Mouse (Mus musculus) 3T3-L1 (cell line): Measurements from ENCODE around the gene Wwtr1.

Experiments
- DNase-seq: peaks from one replicate; pipeline ENCODE4 v3.0.0-alpha.2; 2015; ENCODE audit warnings: low read depth, low spot score

Gene Wwtr1

DNA sequence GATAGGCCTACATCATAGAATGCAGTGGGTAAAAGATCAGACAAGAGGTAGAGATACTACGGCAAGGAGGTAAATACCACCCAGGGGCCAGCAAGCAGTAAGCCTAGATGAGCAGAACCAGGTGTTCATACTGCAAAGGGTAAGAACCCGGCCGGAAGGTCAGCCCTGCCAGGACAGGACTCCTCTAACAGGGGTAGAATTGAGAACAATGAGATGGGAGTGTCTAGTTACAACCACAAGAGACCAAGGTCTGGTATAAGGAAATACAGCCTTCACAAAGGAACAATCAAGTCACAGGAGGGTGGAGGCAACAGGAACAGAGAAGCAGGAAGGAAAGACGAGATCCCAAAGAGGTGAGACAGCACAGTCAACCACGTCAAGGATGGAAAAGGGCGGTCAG, 16.9 kb downstream of the Wwtr1 start:
- DNase-seq = no peak

DNA sequence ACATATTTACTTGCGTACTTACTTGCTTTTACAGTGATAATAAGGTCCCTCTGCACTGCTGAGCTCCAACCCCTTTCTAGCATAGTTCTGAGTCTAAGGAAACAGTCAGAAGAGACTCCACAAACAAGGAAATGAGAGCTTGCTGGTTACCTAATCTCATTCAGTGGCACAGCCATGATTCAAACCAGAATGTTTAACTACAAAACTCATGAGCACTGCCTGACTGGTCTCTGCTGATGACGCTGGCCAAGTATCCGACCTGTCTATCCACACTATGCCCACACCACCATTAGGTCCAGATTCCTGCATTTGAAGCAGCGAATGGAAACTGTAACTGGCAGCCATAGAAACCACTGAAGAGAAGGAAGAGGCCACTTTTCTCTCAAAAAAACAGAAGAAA, 18.3 kb downstream of the Wwtr1 start:
- DNase-seq = no peak

DNA sequence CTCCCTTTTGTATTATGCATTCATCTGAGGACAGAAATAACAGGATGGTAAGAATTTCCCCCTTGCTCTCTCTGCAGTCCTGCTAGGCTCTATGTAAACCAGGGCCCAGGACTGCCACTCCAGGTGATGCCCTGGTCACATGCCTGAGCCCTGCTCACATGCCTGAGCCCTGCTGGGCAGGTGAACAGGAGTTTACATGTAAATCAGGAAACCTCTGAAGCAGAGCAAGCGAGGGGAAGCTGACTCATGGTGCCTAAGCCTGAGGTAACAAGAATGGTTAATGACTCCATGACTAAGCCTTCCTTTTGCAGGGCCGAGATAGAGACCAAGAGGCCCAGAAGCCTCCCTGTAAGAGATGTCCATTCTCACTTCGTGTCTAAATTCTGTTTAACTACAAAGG, 20.1 kb downstream of the Wwtr1 start:
- peak; percentile 78 for DNase-seq

DNA sequence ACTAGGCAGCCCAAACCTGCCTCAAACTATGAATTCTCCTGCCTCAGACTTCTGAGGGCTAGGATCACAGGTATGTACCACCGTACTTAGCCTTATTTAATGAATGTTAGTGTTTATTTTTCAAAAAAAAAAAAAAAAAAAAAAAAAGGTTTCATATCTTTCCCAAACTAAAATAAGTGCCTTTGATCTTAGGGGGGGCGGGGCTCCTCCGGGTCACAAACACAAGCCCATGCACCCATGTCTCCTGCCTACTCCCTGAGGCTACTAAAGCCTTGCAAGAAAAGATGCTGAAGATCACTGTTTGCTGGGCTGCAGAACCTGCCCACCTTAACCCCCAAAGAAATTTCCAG, 20.8 kb downstream of the Wwtr1 start:
- DNase-seq = no peak

DNA sequence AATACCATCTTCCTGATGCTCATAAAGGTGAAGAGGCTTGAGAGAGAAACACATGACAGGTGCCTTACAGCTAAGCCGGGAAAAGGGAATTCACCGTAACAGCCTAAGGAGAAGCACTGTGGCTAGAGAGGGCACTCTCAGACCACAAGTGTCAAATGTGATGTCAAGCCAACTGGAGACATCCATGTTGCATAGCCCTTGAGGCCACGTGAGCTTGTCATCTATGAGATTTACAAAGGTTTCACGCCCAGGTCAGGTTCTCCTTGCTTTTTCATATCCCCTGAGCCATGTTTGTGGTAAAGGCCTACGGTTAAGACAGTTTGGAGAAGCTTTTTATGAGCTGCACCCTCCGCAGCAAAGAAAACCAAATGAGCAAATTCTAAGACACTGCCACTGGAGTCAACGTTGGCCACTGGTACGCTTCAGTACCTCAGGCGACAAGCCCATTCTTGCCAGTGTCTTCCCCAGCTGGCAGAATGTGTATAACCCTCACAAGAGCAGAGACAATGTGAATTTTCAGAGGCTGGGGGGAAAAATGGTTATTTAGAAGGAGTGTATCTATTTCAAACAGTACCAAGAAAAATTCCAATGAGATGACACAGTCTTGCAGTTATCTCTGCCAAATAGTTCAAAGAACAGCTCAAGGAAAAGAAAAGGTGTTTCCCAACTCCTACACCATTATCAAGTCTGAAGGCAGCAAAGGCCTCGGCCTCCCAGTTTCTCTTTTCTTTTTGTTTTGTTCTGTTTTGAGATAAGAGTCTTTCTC, 21.4 kb downstream of the Wwtr1 start:
- peak; percentile 64 for DNase-seq

DNA sequence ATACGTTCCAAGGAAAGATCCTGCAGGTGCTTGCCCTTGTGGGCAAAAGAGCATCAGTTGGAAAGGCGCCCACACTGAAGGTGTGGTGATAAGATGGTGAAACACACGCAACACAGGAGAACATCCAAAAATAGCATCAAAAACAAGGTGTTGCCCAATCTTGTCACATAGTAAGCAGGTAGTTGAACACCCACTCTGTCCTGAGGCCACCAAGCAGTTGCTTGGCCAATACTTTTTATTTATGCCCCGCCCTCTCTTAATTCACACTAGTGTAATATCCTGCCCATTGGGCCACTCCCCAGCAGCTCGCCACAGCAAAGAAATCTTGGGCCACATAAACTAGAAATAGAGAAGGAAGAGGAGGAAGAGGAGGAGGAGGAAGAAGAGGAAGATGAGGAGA, 22.6 kb downstream of the Wwtr1 start:
- DNase-seq = no peak

DNA sequence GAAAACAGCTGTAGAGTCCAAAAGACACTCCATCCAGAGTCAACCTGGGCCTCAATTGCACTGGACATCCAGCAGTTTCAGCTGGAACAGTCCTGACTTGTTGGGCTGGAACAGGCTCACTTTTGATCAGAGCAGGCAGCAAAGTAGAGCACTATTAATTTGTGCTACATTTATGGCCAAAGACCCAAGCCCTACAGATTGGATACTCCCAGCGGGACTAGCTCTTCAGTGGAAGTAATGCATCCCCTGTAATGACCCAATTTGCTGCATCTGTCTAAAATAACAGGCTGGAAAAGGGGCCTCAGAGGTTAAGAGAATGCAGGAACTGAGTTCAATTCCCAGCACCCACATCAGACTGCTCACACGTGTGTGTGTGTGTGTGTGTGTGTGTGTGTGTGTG, 24.5 kb downstream of the Wwtr1 start:
- DNase-seq = no peak

DNA sequence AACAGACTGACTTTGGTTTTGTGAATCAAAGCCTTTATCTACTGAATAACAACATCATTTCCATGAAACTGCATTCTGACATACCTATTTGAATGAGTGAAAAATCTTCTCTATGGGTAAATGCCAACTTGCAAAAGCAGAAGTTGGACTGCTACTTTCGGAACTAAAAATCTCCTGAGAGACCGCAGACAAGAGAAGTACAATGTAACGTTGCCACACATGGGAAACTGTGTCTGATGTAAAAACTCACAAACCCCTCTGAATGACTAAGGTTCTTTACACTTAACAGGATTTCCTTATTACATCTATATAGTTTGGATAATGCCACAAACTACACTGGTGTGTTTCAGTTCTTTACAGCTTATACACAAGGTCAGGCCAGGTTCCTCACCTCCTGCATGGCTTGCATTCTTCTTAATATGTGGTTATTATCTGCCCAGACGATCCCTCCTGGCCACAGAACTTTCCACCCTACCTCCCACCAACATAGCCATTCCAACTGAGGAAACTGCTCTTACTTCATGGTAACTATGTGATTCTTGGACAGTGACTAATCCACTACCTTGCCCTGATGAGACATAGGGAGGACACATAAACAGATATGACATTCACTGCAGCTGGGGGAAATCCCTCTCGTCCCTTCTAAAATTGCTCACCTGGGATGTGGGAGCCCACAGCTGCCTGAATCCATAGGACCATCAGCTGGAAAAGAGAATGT, 25.1 kb downstream of the Wwtr1 start:
- DNase-seq = peak; percentile 57

DNA sequence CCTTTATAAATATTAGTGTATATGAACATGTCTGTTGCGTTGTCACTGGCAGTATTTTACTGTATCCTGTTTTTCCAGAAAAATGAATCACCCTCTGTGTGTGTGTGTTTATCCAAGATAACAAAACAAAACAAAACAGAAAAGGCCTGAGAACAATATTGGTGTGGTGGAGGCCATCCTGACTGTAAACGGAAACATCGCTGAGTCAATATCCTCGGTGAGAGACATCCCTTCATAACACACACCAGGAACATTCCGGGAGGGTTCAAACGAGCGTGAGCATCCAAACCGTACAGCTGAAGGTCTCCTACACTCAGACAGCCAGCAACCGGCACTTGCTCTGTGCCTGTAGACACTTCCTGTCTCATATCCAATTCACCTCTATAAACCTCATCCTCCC, 31.6 kb downstream of the Wwtr1 start:
- DNase-seq = no peak

DNA sequence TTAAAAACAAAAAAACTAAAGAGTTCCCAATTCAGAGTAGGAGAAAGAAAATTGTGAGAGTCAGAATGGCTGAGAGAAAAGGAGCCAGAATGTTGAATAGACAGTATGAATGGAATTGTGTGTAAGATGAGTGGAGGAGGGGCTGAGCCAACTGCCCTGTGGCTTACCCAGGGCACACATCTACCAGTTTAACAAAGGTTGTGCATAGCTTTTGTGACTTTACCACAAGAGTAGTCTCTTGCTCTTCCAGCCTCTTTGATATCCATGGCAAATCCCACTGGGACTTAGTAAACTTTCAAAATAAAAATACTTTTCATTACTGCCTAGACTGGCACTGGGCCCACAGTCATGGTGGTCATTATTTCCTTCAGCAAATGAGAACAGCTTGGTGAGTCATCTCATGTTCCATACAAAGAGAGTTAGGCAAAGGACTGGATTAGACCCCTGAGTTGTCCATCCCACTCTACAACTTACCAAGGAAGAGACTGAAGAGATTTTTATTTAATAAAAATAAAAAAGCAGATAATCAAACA, 32.8 kb downstream of the Wwtr1 start:
- peak; percentile 61 for DNase-seq

DNA sequence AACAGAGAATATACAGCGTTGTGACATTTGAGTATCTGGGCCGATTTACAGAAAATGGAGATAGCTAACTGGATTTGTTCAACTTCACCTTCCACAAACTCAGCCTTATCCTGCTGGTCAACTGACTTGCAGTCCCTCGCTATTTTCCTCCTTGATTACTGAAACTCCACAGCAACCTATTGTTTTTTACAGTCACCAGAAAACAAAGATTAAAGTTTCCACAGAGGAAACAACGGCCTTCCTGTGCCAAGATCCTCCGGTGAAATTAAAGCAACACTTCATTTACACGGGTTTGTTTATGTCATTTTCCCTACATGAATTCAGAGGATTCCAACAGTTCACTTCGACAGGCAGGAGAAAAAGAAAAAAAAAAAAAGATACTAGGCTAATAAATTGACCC, 34.5 kb downstream of the Wwtr1 start:
- no peak for DNase-seq

DNA sequence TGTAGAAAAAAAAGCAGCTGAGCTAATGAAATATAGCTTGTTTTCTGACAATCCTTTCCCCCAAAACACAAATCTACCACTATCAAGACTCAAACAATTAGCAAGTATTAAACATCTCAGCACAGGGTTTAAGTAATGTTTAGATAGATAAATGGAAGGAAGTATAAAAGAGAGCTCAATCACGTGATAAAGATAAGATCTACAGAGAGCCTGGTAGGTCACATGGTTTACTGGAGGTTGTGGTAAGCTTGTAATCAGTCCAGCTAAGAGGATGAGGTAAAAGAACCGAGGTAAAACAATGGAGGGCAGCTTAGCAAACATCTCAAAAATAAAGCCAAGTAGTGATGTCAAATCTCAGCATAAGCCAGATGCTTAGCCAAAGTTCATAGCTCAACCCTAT, 35.2 kb downstream of the Wwtr1 start:
- DNase-seq = no peak

DNA sequence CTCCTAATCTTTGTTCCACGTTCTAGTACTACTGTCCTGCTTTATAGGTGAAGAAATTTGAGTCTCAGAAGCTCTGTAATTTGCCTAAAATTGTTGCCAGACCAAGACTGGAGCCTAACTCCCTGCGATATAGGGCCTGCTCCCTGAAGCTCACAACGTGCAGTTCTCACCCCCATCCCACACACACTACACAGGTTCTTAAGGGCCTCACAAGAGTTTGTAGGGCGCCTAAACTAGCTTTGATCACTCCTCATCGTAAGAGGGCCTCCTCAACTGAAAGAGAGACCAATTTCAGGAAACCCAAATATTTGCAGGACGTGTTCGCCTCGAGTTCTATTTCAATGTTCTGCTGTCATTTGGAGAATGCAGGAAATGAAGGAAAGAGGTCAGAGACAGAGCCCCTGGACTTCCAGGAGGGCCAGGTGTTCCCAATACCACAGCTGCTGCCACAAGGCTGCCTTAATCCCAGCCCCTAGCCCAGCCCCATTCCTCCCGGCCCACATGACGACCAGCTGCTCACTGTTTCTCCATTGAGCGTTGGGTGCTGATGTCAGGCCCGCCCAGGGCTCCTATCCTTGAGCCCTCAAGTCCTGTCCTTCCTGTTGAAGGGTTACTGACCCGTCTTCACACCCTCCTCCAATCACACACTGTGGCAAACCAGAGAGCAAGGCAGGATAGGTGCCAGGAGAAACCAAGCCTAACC, 40.1 kb downstream of the Wwtr1 start:
- no peak for DNase-seq

DNA sequence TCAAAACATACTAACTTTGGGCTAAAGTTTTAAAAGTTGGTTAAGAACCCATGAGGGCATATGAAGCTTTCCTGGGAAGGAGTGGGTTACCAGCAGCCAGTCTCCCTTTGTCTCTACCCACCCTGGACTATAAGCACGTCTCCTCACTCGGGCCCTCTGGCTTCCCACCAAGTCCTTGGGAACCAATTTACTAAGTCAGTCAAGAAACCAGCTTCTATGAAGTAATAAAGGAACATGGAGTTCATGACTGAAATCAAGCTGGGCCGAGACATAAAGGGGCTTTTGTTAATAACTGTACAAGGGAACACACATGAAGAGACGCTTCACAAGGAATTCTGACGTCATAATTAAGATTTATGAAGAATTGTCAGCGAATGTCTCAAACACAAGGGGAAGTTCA, 41.3 kb downstream of the Wwtr1 start:
- DNase-seq = no peak

DNA sequence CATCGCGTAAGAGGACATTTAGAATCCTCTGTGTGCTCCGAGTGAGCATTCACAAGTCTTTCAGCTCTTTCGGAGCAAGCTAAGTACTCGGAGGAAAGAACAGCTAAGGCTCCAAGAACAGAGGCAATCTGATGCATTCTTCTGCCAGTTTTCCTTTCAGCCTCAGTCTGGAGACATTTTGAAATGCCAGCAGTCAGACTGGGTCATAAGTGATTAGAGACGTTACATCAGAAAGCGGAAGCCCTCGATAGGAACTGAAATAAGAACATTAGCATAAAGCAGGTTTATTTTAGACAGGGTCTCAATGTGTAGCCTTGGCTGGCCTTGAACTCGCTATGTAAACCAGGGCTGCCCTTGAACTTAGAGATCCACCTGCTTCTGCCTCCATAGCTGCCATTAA, 41.8 kb downstream of the Wwtr1 start:
- no peak for DNase-seq

DNA sequence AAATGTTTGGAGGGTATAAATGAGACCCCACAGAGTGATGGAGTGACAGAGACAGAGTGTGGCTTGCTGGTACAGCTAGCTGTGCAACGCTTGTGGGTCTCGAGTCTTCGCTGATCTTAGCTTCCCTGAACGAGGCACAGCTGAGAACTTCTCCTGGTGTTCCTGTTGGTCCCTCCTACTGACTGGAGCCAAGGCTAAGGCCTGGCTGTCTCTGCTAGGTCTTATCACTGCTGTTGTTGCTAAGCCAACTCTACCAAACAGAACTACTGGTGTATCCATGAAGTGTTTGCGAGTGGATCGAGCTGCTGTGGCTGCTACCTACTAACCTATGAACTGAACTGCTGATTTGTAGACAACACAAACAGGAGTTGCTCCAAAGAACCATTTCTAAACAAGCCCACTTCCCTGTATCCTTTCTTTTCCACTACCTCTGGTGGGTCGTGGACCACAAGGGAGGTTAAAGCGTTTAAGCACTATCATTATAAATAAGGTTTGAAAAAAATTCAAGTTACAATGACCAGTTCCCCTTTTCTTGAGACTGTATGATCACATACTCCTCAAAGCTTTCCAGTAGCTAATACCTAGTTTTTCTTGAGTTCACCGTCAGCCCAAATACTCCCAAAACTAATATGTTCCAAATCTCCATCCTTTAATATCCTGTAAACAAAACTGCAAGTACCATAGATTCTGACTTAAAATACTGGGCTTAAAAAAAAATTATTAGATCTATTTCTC, 42.6 kb downstream of the Wwtr1 start:
- DNase-seq = no peak

DNA sequence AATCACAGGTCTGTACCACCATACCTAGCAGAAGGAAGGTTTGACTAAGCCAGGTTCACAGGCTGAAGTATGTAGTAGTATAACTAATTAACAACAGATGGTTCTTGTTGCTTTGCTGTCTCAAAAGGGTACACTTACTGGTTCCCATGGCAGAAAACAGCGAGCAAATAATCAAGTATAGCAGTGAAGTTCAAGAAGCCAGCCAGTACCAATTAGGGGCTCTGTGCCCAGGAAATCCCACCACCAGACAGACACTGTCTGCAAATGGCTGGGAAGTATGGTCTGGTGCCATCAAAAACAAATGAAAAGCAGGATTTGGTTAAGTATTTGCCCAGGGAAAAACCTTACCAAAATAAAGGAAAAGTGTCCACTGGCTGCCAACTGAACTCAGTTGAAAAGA, 44.9 kb downstream of the Wwtr1 start:
- DNase-seq = peak; percentile 17

DNA sequence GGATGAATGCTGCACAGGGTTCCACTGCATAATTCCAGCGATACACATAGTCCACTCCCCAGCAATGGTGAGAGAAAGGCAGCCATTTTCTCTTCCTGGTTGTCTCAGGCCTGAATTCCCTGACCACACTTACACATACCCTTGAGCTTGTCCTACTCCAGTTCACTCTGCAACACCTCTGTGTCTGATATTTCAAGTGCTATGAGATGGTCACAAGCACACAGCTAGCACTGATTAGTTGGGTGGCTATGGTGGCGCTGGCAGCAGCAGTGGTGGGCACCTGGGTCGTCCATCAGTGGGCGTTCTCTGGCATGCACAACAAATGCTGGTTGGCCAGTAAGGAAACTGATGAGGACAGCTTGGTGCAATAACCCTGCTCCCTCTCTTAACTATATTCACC, 45.5 kb downstream of the Wwtr1 start:
- no peak for DNase-seq

DNA sequence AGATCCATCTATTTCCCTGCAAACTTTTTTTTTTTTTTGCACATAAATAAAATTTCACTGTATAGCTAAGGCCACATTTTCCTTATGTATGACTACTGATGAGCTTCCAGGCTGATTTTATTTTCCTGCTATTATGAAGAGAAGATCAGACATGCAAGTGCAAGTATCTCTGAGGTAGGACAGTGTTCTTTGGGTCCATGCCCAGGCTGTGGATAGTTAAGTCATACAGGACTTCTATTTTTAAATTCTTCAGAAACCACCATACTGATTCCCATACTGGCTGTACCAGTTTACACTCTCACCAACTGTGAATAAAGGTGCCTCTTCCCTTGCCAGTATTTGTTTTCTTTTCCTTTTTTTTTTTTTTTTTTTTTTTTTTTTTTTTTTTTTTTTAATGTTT, 48.6 kb downstream of the Wwtr1 start:
- peak; percentile 61 for DNase-seq

DNA sequence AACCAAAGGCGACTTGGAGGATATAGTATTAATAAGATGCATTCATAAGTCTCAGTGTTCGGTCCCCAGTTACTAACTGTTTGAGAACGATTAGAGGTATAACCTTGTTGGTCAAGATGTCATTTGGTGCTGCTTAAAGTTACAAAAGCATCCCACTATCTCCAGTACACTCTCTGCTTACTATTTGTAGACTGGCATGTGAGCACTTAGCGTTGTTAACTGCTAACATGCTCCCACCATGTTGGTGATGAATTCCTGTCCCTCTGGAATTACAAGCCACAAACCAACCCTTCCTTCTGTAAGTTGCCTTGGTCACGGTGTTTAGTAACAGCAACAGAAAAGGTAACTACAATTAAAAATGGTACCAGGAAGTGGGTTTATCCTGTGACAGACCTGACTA, 52.6 kb downstream of the Wwtr1 start:
- no peak for DNase-seq

DNA sequence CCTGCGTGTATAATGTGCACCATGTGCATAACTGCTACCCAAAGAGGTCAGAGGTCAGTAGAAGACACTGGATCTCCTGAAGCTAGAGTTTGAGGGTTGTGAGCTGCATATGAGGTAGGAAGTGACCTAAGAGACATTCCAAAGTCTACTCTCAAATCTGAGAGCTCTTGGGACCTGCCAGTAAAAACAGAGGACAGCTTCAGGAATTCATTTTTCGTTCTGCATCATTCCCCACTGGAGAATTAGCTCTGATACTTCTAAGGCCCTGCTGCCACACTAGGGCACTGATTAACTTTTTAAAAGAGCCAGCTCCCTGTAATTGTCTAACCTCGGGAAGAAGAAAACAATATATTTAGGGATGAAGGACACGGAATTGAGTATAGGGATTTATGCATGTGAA, 53.8 kb downstream of the Wwtr1 start:
- no peak for DNase-seq

DNA sequence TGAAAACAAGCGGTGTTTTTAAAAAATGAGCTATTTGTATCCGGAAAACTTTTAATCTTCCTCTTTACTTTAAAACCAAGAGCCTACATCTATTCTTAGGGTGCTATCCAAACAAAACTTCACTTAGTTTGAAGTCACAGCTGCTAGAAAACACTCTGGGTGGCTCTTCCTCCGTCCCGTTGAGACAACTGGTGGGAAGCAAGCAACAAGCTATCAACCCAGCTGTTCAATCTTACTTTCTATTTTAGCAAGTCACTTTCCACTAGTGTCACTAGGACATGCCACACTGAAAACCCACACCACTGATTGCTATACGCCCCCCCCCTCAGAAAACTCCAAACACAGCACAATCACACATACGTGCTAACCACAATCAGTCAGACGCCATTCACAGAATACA, 55.7 kb downstream of the Wwtr1 start:
- DNase-seq = no peak
